Mouse (Mus musculus) hindbrain, embryonic 14.5 days (tissue): Measurements from ENCODE around the gene Ankrd65. TPM values are rescaled to one million over a fixed set of nuclear protein-coding genes. Genes with fewer than 3 reads are reported as not detected.
"Not testable (repeated sequence)": the region's sequence is repeated elsewhere in the genome, so short reads cannot be mapped to it uniquely, and the experiment has no call there.

Experiments
- ATAC-seq: fragments of 200-750 bp; cut with Nextera tagmentation; 2 replicates; pipeline ENCODE4 v1.8.0; 2017; ENCODE audit warnings: moderate number of reproducible peaks, mild to moderate bottlenecking, moderate TSS enrichment, moderate library complexity; ENCODE audit not compliant: low FRiP score
- DNase-seq: peaks from one replicate; pipeline ENCODE4 v3.0.0-alpha.2; 2015; ENCODE audit warnings: low spot score
- H3K27ac ChIP-seq: fragments of 300-500 bp; sonication (generic); 2 replicates; pipeline ENCODE4 v1.5.1; 2014; ENCODE audit warnings: mild to moderate bottlenecking, moderate library complexity
- H3K27me3 ChIP-seq: fragments of 300-500 bp; sonication (generic); 2 replicates; pipeline ENCODE4 v1.6.1; 2014; ENCODE audit warnings: mild to moderate bottlenecking, low read length, mixed read lengths; ENCODE audit not compliant: control insufficient read depth, insufficient read depth
- H3K36me3 ChIP-seq: fragments of 300-500 bp; sonication (generic); replicated peaks from 2 replicates; pipeline ENCODE4 v1.6.1; 2014; ENCODE audit not compliant: control insufficient read depth, insufficient read depth
- H3K4me1 ChIP-seq: fragments of 300-500 bp; sonication (generic); replicated peaks from 2 replicates; pipeline ENCODE4 v1.6.1; 2014; ENCODE audit warnings: antibody characterized with exemption, low read length, mixed read lengths; ENCODE audit not compliant: control insufficient read depth, insufficient read depth
- H3K4me2 ChIP-seq: fragments of 300-500 bp; sonication (generic); replicated peaks from 2 replicates; pipeline ENCODE4 v1.6.1; 2014; ENCODE audit warnings: mild to moderate bottlenecking, moderate library complexity
- H3K4me3 ChIP-seq: fragments of 300-500 bp; sonication (generic); replicated peaks from 2 replicates; pipeline ENCODE4 v1.5.1; 2014; ENCODE audit warnings: mild to moderate bottlenecking, low read length
- H3K9ac ChIP-seq: fragments of 300-500 bp; sonication (generic); 2 replicates; pipeline ENCODE4 v1.6.1; 2014
- H3K9me3 ChIP-seq: fragments of 300-500 bp; sonication (generic); 2 replicates; pipeline ENCODE4 v1.6.1; 2016; ENCODE audit warnings: low read length; ENCODE audit not compliant: control insufficient read depth
- WGBS: fragments of 180-500 bp; shearing (Covaris S2); extraction: QIAGEN DNeasy Blood & Tissue Kit; methylation state at CpG from one replicate; pipeline ENCODE4 v1.1.7; 2014; 5-methylcytosine and 5-hydroxymethylcytosine counted together
- polyA plus RNA-seq: library from polyadenylated mRNA; unstranded; fragments of >200 nt; fragmentation: Nextera tagmentation; extraction: Ambion mirVana; gene quantifications from 2 replicates; pipeline ENCODE4 v1.2.1, GENCODE M21; 2014

Gene Ankrd65
- polyA plus RNA-seq, 1 experiment from 2014 or later, result not detected

- no peaks in the 10 kb centered on the region for H3K9me3 ChIP-seq
- peak overlapping the region; percentile 90 for H3K27ac ChIP-seq
- H3K4me3 ChIP-seq, result peak overlapping the region; percentile 56
- peak overlapping the region; percentile 81 for H3K9ac ChIP-seq
- ATAC-seq (no peak), DNase-seq (no peak)
- H3K36me3 ChIP-seq, result no peaks in the 10 kb centered on the region
- WGBS, result 41% methylated on average over 16 of the region's 16 CpGs
- H3K27me3 ChIP-seq, result no peaks in the 10 kb centered on the region
- H3K4me2 ChIP-seq, result peak overlapping the region; percentile 61
- peaks cover 11% of the 10 kb centered on the region for H3K4me1 ChIP-seq
These were observed 6.7 kb upstream of the Ankrd65 start for GRCm38 (mm10) chr4:155783486-155784080.

- ATAC-seq (peak; percentile 89), DNase-seq (peak; percentile 84)
- no peaks in the 10 kb centered on the region for H3K9me3 ChIP-seq
- H3K27ac ChIP-seq, result peak overlapping the region; percentile 90
- peak overlapping the region; percentile 56 for H3K4me3 ChIP-seq
- H3K4me2 ChIP-seq, result peak overlapping the region; percentile 61
- H3K4me1 ChIP-seq, result peaks cover 11% of the 10 kb centered on the region
- H3K27me3 ChIP-seq, result no peaks in the 10 kb centered on the region
- WGBS, result under 1% methylated on average over 47 of the region's 52 CpGs
- H3K36me3 ChIP-seq, result no peaks in the 10 kb centered on the region
- H3K9ac ChIP-seq, result peak overlapping the region; percentile 81
These were observed 6.0 kb upstream of the Ankrd65 start for GRCm38 (mm10) chr4:155784081-155784701.

GRCm38 (mm10) chr4:155785246-155785645 is 5.0 kb upstream of the Ankrd65 start:
- ATAC-seq, result no peak
- H3K9ac ChIP-seq, result no peak overlapping the region

GRCm38 (mm10) chr4:155785819-155786218 is 4.4 kb upstream of the Ankrd65 start, which contains the start of gene Tmem88b:
TSS of gene Tmem88b (minus strand) at chr4:155785874.
- H3K9me3 ChIP-seq, result no peaks in the 10 kb centered on the region
- peaks cover 11% of the 10 kb centered on the region for H3K4me1 ChIP-seq
- no peaks in the 10 kb centered on the region for H3K36me3 ChIP-seq
- H3K9ac ChIP-seq, result peak within 1 kb of the TSS; percentile 81
- DNase-seq (no peak), ATAC-seq (no peak)
- no peaks in the 10 kb centered on the region for H3K27me3 ChIP-seq
- no peak within 1 kb of the TSS for H3K27ac ChIP-seq
- peak within 1 kb of the TSS; percentile 61 for H3K4me2 ChIP-seq
- WGBS, result 62% methylated on average over 5 of the region's 5 CpGs
- H3K4me3 ChIP-seq, result peak within 1 kb of the TSS; percentile 56

More at GRCm38 (mm10) chr4:155785246-155785645, 5.0 kb upstream of the Ankrd65 start:
- H3K36me3 ChIP-seq, result no peaks in the 10 kb centered on the region
- peaks cover 11% of the 10 kb centered on the region for H3K4me1 ChIP-seq
- WGBS, result 88% methylated on average over 10 of the region's 10 CpGs
- no peaks in the 10 kb centered on the region for H3K27me3 ChIP-seq
- H3K4me2 ChIP-seq, result 0 out of 2 replicates have a peak overlapping the region, but pooled peaks have one; percentile 10
- H3K4me3 ChIP-seq, result no peak overlapping the region
- H3K9me3 ChIP-seq, result no peaks in the 10 kb centered on the region
- DNase-seq, result no peak
- no peak overlapping the region for H3K27ac ChIP-seq

- no peaks in the 10 kb centered on the region for H3K9me3 ChIP-seq
- H3K36me3 ChIP-seq, result no peaks in the 10 kb centered on the region
- H3K4me3 ChIP-seq, result no peak overlapping the region
- WGBS, result 76% methylated on average over 3 of the region's 3 CpGs
- H3K27ac ChIP-seq, result no peak overlapping the region
- H3K4me2 ChIP-seq, result no peak overlapping the region
- no peaks in the 10 kb centered on the region for H3K27me3 ChIP-seq
- ATAC-seq (no peak), DNase-seq (no peak)
- H3K9ac ChIP-seq, result no peak overlapping the region
- peaks cover 10% of the 10 kb centered on the region for H3K4me1 ChIP-seq
These were observed 1.9 kb upstream of the Ankrd65 start for GRCm38 (mm10) chr4:155788300-155788699.

GRCm38 (mm10) chr4:155788833-155789232 is 1.4 kb upstream of the Ankrd65 start:
- 82% methylated on average over 4 of the region's 4 CpGs for WGBS

GRCm38 (mm10) chr4:155790650-155791161 is 467 bp downstream of the Ankrd65 start:
- ATAC-seq (no peak), DNase-seq (no peak)
- Histone ChIP-seq H3K36me3 (no peaks in the 10 kb centered on the region), H3K9me3 (no peaks in the 10 kb centered on the region), H3K27me3 (no peaks in the 10 kb centered on the region), H3K4me3 (no peak overlapping the region), H3K4me2 (no peak overlapping the region), H3K9ac (no peak overlapping the region), H3K4me1 (no peaks in the 10 kb centered on the region), H3K27ac (no peak overlapping the region)
- 83% methylated on average over 3 of the region's 3 CpGs for WGBS

More at GRCm38 (mm10) chr4:155788833-155789232, 1.4 kb upstream of the Ankrd65 start:
- not testable (repeated sequence) for H3K4me3 ChIP-seq, H3K4me1 ChIP-seq, DNase-seq, H3K27me3 ChIP-seq, H3K27ac ChIP-seq, H3K36me3 ChIP-seq, H3K9ac ChIP-seq, H3K9me3 ChIP-seq, ATAC-seq, H3K4me2 ChIP-seq

- no peaks in the 10 kb centered on the region for H3K9me3 ChIP-seq
- ATAC-seq, result no peak
- 74% methylated on average over 24 of the region's 24 CpGs for WGBS
These were observed 1.1 kb downstream of the Ankrd65 start for GRCm38 (mm10) chr4:155791240-155791933.

GRCm38 (mm10) chr4:155793730-155794129 is 3.5 kb downstream of the Ankrd65 start:
- Histone ChIP-seq H3K36me3 (no peaks in the 10 kb centered on the region), H3K9me3 (no peaks in the 10 kb centered on the region), H3K9ac (no peak overlapping the region), H3K27ac (no peak overlapping the region), H3K4me3 (no peak overlapping the region), H3K4me1 (no peaks in the 10 kb centered on the region), H3K27me3 (no peaks in the 10 kb centered on the region), H3K4me2 (no peak overlapping the region)
- no peak for ATAC-seq
- WGBS, result 87% methylated on average over 2 of the region's 2 CpGs
- DNase-seq, result no peak

More at GRCm38 (mm10) chr4:155791240-155791933, 1.1 kb downstream of the Ankrd65 start:
- H3K9ac ChIP-seq, result no peak overlapping the region
- H3K36me3 ChIP-seq, result no peaks in the 10 kb centered on the region
- H3K27me3 ChIP-seq, result no peaks in the 10 kb centered on the region
- no peak for DNase-seq
- H3K27ac ChIP-seq, result no peak overlapping the region
- H3K4me2 ChIP-seq, result no peak overlapping the region
- no peak overlapping the region for H3K4me3 ChIP-seq
- no peaks in the 10 kb centered on the region for H3K4me1 ChIP-seq
